Comparison of ENCODE assay signal across 21 mouse cellular contexts in the genomic region with DNA sequence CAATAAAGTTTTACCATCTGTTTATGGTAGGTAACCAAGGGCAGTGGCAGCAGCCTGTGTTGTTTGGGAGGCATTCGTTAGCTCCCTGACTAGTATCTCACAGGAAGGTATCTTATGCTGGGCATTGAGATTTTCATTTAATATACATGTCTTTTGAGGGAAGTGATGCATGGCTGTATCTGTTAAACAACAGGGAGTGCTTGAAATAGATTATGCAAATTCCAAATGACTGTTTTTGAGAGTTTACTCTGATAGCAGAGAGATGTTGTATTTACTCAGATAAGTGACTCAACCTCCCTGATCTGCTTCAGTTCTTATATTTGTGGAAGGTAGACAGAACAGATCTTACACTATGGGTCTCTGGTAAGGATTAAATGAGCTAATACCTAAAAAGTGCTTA.
DNase-seq lines count a peak whose midpoint lies in the region; ATAC-seq and TF ChIP-seq lines count a peak whose summit lies in the region.
"Had no signal": no experiment of that assay in that cellular context is flagged by ENCODE, and none has a peak within 500 bp of the region (broad histone marks: within the 10 kb centered on the region; RNA-seq: fewer than 3 reads in every experiment).

No protein-coding gene starts in this region.

- intact Hi-C loops in heart, postnatal 10 days (cut with DNase I), result no loop called here

- H3K27me3 ChIP-seq in liver, adult 2 months (ENCODE audit: control insufficient read depth, insufficient read depth, low read length), result no peaks in the 10 kb centered on the region
- H3K27me3 ChIP-seq in liver, embryonic 14.5 days (ENCODE audit: control insufficient read depth, insufficient read depth, low read length), result no peaks in the 10 kb centered on the region
- no peaks in the 10 kb centered on the region for H3K27me3 ChIP-seq in intestine, postnatal 0 days (replicated peaks; ENCODE audit: control insufficient read depth, insufficient read depth, low read length)
- H3K27me3 ChIP-seq: CH12.LX; embryonic facial prominence, embryonic 13.5 days; forebrain, embryonic 13.5 days; hindbrain, embryonic 13.5 days; Patski had no signal

- H3K4me2 ChIP-seq in liver, embryonic 14.5 days (ENCODE audit: low read depth), result no peak overlapping the region
- H3K4me2 ChIP-seq in intestine, postnatal 0 days (replicated peaks; ENCODE audit: low read depth), result no peak overlapping the region
- H3K4me2 ChIP-seq: embryonic facial prominence, embryonic 13.5 days; forebrain, embryonic 13.5 days; hindbrain, embryonic 13.5 days had no signal

- ATAC-seq in liver, embryonic 14.5 days (ENCODE audit: insufficient read depth), result peak; percentile 43; the same call in 1 of the 2 replicates
- ATAC-seq in megakaryocyte-erythroid progenitor cell, adult 5-6 weeks (replicated peaks; ENCODE audit: low FRiP score, low TSS enrichment, poor library complexity, severe bottlenecking), result 0 out of 2 replicates have a peak, but pooled peaks have one; percentile 47
- ATAC-seq in intestine, postnatal 0 days, result no peak
- ATAC-seq: activated CD4-positive, CD25-positive, alpha-beta regulatory T cell, adult 4 months; forebrain, embryonic 13.5 days; hindbrain, postnatal 0 days; Patski had no signal

- DNase-seq in liver, adult 2 months (ENCODE audit: extremely low read depth, low read depth, low spot score), result peak; percentile 33
- DNase-seq in liver, result no peak
- no peak for DNase-seq in liver, embryonic 14.5 days (ENCODE audit: low read depth in 3 of 3, low spot score in 3 of 3)
- DNase-seq in cerebellum, adult 11-12 months, result no peak
- DNase-seq in heart, postnatal 10 days, result no peak
- DNase-seq: adrenal gland, postnatal 14 days; cerebellum, adult 18-20 months; cerebellum, adult 9-11 months; cerebellum, postnatal 36 days; heart, adult 18-20 months; heart, postnatal 14 days had no signal

- H3K36me3 ChIP-seq in liver, adult 2 months (ENCODE audit: control insufficient read depth, insufficient read depth, low read length), result no peaks in the 10 kb centered on the region
- H3K36me3 ChIP-seq in liver, embryonic 14.5 days (replicated peaks; ENCODE audit: control insufficient read depth, insufficient read depth, low read depth), result no peaks in the 10 kb centered on the region
- no peaks in the 10 kb centered on the region for H3K36me3 ChIP-seq in intestine, postnatal 0 days (ENCODE audit: control insufficient read depth, insufficient read depth)
- H3K36me3 ChIP-seq: embryonic facial prominence, embryonic 13.5 days; heart, embryonic 10.5 days; hindbrain, embryonic 13.5 days had no signal

- H3K9me3 ChIP-seq in liver, embryonic 14.5 days (ENCODE audit: control insufficient read depth, low read length), result no peaks in the 10 kb centered on the region
- no peaks in the 10 kb centered on the region for H3K9me3 ChIP-seq in intestine, postnatal 0 days (ENCODE audit: control insufficient read depth)
- H3K9me3 ChIP-seq: embryonic facial prominence, embryonic 13.5 days; forebrain, embryonic 13.5 days; heart, embryonic 10.5 days; hindbrain, embryonic 13.5 days had no signal

- peaks cover 18% of the 10 kb centered on the region for H3K4me1 ChIP-seq in liver, adult 2 months (ENCODE audit: control insufficient read depth, insufficient read depth, low read length)
- H3K4me1 ChIP-seq in liver, embryonic 14.5 days (replicated peaks; ENCODE audit: control insufficient read depth in 2 of 2, insufficient read depth in 2 of 2, low read length in 1 of 2), result peaks cover 7 to 17% of the 10 kb centered on the region in 2 experiments
- no peaks in the 10 kb centered on the region for H3K4me1 ChIP-seq in intestine, postnatal 0 days (replicated peaks; ENCODE audit: control insufficient read depth, insufficient read depth, low read length)
- H3K4me1 ChIP-seq: embryonic facial prominence, embryonic 13.5 days; forebrain, embryonic 13.5 days; heart, embryonic 10.5 days; hindbrain, embryonic 13.5 days had no signal

- WGBS in liver, adult 2 months, result 62% methylated on average over 1 of the region's 1 CpGs
- 21% methylated on average over 1 of the region's 1 CpGs for WGBS in liver, embryonic 14.5 days (ENCODE audit: insufficient replicate concordance)
- 43% methylated on average over 1 of the region's 1 CpGs for WGBS in intestine, postnatal 0 days

- no peak for TF ChIP-seq POLR2A in liver, adult 2 months (IDR thresholded peaks at IDR 0.05; ENCODE audit: extremely low read depth, insufficient read depth, low read length)

- peak overlapping the region; percentile 25; the same call in 1 of the 2 replicates for H3K4me3 ChIP-seq in liver, adult 2 months (ENCODE audit: insufficient read depth, low read depth, low read length)
- H3K4me3 ChIP-seq in liver, embryonic 14.5 days (ENCODE audit: insufficient read depth in 1 of 2, low read depth in 2 of 2, low read length in 2 of 2), result no peak overlapping the region
- H3K4me3 ChIP-seq in intestine, postnatal 0 days (ENCODE audit: low read depth, low read length), result no peak overlapping the region
- H3K4me3 ChIP-seq: embryonic facial prominence, embryonic 13.5 days; forebrain, embryonic 13.5 days; heart, embryonic 10.5 days; hindbrain, embryonic 13.5 days had no signal

- no peak for TF ChIP-seq CTCF in liver, adult 2 months (IDR thresholded peaks at IDR 0.05; ENCODE audit: low read depth, low read length)
- TF ChIP-seq CTCF in liver, embryonic 14.5 days (IDR thresholded peaks at IDR 0.05; ENCODE audit: low read depth), result no peak
- TF ChIP-seq CTCF in intestine, postnatal 0 days (IDR thresholded peaks at IDR 0.05; ENCODE audit: low read depth), result no peak

- TF ChIP-seq EP300 in liver, embryonic 14.5 days (IDR thresholded peaks at IDR 0.05; ENCODE audit: low read depth), result peak; percentile 59

- peak overlapping the region; percentile 2; the same call in 1 of the 2 replicates for H3K9ac ChIP-seq in liver, adult 2 months (ENCODE audit: low read depth, low read length)
- H3K9ac ChIP-seq in liver, embryonic 14.5 days (replicated peaks), result no peak overlapping the region
- H3K9ac ChIP-seq in intestine, postnatal 0 days (ENCODE audit: low read depth, low read length), result no peak overlapping the region
- H3K9ac ChIP-seq: embryonic facial prominence, embryonic 13.5 days; forebrain, embryonic 13.5 days; hindbrain, embryonic 13.5 days had no signal

- H3K79me2 ChIP-seq in liver, adult 2 months (ENCODE audit: control insufficient read depth, insufficient read depth, low read length), result no peaks in the 10 kb centered on the region

- peak overlapping the region; percentile 17; the same call in 1 of the 2 replicates for H3K27ac ChIP-seq in liver, adult 2 months (replicated peaks; ENCODE audit: insufficient read depth, low read depth, low read length)
- no peak overlapping the region for H3K27ac ChIP-seq in liver, embryonic 14.5 days
- no peak overlapping the region for H3K27ac ChIP-seq in intestine, postnatal 0 days (ENCODE audit: low read depth, low read length)
- H3K27ac ChIP-seq: embryonic facial prominence, embryonic 13.5 days; forebrain, embryonic 13.5 days; heart, embryonic 10.5 days; hindbrain, embryonic 13.5 days; hindbrain, postnatal 0 days had no signal
